Mouse (Mus musculus): Measurements from ENCODE around the gene Aen.

Aen gene

GRCm38 (mm10) chr7:78895021-78895652 lies 517 bp upstream of the Aen start:
- DNase-seq = no peak

- no peak for DNase-seq
Measured at GRCm38 (mm10) chr7:78897567-78897966, 1.9 kb downstream of the Aen start.

DNA sequence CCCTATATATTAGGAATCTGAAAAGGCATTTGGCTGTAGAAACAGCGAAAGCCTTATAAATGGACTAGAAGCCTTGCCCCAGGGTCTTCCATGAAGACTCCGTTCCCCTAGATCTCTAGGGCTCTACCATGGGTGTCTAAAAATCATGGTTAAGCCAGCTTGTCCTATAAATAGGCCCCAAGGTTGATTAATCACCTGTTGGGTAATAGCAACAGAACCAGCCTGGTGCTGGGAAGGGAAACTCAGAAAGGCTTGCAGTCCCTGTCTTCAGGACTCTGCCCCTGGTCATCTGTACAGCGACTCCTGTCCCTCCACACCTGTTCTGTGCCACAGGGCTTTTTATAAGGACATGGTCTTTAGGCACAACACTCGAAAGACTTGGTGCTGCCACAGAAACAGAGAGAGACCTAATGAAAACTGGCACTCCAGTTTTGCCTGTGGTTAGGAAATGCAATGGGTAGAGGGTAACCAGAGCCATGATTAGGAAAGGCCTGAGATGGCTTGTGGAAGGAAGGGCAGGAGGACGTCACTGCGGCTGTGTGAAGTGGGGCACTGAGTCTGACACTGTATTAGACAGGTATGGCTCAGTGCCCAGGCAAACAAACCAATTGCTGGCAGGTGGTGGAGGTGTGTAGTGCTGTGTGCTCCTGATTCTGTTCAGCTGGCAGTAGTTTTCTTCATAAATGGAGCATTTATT lies 7.7 kb downstream of the Aen start:
- DNase-seq = no peak

GRCm38 (mm10) chr7:78904175-78904574 lies 8.5 kb downstream of the Aen start:
- DNase-seq = no peak

DNA sequence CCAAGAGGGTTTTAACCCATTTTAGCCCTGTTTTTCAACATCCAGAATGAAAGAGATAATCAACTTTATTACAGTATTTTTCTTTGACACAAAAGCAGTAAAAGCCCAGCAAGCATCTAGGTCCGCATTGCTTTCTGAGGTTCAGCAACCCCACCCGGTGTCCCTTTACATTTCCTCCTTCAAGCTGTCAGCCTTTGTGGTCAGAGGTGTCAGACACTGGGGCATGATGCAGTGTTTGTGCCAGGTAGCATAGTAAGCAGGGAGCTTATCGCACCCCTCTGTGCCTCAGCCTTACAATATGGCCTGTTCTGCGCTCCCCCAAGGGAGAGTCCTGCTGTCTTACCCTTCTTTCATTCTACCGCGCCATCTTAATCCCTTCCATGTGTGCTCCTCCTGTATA lies 13.4 kb downstream of the Aen start:
- no peak for DNase-seq

DNA sequence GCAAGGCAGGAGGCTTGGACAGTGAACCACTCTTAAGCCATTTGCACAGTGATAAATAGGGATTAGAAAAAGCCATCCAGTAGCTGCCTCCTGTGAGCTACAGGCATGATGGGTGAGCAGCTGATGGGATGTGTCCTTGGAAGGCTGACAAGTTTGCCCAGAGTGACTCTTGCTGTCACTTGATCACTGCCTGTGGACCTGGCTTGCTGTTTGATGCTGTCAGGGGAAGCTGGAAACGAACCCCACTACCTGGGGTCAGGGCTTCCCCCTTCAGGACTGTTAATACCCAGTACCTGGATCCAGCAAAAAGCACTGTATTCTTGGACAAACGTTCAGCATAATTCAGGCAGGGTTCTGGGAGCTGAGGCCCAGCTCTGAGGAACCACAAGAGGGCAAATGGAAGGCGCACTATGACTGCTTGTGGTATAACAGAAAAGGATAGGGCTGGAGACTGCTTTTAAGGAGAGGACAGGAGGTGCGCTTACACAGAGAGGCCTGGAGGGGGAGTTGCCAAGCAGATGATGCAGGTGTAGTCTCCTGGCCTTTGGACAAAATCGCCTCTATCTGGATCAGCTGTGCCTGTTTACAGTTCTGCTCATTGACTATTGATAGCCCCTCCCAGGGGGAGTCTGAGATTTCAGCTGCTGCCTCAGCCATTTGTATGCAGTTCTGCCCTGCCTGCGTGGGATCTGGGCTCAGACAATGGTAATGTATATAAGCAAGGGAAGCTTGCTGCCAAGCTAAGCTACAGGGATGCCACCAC lies 14.9 kb downstream of the Aen start:
- DNase-seq = no peak

- no peak for DNase-seq
Measured at GRCm38 (mm10) chr7:78911209-78911608, 15.6 kb downstream of the Aen start.

DNA sequence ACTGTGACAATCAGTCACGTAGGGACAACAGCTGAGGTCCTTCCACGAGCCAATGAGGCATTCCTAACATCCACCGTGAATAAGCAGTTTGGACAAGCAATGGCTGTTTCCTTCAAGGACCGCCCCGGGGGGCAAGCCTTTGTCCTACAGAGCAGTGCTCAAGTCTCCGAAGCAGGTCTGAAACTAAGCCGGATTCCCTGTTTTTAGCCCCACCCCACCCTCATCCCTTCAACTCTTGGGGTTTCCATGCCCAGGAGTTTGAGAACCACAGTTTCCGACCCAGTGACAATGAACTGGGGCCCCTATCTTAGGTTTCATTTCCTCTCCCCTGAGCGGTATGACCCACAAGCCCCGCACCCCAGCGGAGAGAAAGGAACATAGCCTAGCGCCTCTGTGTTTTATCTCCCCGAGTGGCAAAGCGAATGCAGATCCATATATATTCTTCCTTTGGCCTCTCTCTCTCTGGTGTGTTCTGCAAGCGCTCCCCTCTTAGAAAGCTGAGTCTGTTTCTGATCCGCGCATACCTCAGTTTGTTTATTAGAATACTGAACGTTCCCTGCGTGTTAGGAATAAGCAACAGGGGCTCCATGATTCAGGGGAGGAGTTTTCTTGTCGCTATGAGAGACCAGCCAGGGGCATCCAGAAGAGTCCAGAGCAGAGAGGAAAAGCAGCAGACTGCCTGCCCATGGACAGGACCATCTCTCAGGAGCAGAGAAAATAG lies 16.8 kb downstream of the Aen start:
- DNase-seq = no peak

DNA sequence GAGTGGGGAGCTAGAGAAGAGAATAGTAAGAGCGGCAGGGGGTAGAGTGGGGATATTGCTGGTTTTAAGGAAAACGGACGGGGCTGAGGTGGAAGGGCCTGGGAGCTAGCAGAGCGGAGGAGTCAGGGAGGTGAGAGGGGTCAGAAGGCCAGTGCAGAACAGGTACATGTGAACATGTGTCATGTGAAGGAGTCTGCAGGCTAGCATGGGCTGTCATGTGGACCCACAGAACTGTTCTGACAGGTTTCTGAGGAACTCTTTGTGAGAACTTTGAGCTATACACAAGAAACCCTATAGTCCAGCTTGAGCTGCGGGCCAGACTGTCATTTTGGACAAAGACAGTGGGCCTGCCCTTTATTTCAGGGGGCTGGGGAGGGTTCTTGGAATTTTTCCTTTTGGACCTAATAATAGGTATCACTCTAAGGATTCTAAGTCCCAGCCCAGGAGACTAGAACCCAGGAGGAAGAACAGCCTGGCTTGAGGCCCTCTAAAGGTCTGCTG lies 17.4 kb downstream of the Aen start, which contains the start of gene Isg20:
TSS of gene Isg20 (plus strand) at position 451 of the 501 bp plus-strand sequence.
- DNase-seq = no peak

DNA sequence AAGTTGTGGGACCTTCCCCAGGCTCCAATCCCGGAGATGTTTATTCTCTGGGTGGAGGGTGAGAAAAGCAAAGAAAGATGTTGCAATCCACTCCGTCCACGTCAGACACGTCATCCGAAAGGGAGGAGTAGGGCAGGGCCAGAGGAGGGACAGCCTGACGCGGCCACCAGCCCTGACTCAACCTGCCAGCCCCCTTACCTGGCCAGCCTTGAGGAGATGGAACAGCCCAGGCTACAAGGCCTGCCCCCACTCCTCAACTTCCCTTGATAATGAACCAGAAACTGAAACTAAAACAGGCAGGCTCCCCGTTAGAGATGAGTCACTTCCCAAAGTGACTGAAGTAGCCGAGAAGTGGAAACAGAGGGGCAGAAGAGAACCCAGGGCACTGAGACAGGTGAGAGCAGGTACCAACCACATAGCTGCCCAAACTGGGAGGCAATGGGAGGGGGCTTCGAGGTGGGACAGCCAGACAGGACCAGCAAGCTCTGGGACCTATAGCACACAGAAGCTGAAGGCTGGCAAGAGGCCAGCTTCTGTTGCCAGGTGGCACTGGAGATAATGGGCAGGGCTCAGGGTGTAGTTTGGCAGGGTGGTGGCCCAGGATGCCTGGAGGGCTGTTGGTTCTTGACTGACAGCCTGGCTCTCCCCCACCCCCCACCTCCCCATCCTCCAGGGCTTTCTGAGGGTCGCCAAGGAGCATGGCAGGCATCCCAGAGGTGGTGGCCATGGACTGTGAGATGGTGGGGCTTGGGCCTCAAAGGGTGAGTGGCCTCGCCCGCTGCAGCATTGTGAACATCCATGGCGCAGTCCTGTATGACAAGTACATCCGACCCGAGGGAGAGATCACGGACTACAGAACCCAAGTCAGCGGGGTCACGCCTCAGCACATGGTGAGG lies 18.2 kb downstream of the Aen start:
- no peak for DNase-seq

GRCm38 (mm10) chr7:78914545-78914845 lies 18.8 kb downstream of the Aen start:
- no peak for DNase-seq

DNA sequence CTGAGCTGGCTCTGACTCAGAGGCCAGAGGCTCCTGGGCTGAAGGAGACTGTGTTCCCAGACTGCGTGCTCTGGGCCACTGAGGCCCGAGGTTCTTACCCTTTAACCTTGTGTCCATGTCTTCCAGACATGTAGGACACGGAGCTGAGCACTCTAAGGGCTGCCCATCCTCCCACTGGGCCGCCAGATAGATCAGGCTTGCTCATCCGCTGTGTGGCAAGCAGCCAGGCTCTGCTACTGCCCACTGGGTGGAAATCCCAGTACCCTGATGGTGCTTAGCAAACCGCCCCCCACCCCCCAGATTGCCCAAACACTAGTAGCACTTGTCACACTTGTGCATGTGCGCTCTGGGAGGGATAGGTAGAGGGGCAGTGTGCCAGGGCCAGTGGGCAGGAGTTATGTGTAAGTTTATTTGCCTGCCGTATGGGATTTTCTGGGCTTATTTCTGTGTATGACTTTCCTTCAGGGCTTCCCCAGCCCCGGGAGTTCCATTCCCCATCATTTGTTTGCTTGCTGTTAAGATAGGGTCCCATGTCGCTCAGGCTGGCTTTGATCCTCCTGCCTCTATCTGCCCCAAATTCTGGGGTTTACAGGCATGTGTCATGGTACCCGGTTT lies 19.3 kb downstream of the Aen start:
- no peak for DNase-seq

DNA sequence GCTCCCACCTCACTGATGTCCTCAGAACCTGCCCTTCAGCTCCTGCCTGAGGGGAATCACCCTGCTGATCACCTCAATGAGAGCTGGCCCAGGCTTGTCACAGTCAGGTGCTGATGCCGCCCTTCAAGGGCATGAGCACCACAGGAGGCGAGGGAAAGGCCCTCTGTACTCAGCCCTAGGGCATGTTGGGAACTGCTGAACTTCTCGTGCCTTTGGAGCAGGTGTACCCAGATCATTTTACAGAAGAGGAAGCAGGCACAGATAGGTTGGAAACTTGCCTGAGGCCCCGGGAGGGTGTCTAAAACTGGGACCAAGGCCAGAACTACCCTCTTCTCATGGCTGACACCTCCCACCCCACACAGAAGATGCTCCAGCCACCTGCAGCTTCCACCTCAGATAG lies 23.0 kb downstream of the Aen start:
- DNase-seq = no peak

DNA sequence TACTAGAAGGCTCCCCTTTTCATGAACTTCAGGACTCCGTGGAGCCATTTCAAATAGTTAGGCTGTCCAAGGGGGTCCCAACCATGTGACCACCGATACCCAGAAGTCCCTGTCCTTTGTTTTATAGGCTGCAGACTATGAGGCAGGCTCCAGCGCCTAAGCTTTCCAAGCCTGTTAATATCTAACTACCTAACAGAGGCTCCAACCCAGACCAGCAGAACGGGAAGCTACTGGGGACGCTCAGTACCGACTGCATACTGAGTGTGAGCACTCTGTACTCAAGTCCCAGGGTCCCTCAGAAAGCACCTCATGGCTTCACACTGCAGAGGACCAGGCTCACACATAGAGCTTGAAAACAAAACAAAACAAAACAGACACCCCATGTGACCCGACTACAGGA lies 26.9 kb downstream of the Aen start:
- no peak for DNase-seq

- peak; percentile 30 for DNase-seq
Measured at GRCm38 (mm10) chr7:78924300-78924699, 28.6 kb downstream of the Aen start.

DNA sequence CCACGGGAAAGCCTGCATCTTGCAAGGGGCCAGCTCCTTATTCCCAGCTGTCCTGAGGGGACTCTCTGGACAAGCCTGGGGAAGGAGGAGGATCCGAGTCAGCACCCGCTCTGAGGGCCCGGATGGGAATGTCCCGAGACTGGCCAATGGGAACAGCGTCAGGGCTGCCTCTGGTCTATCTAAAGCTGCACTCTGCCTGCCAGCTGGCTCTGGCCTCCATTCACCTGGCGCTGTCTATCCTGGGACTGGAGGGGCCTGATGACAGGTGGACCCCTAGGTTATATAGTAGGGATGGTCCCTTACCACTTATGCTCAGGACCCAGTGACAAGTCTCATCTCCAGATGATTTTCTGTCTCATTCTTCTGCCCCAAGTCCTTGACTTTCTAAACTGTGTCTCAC lies 29.1 kb downstream of the Aen start:
- DNase-seq = no peak

- no peak for DNase-seq
Measured at GRCm38 (mm10) chr7:78925680-78926079, 30.0 kb downstream of the Aen start.

DNA sequence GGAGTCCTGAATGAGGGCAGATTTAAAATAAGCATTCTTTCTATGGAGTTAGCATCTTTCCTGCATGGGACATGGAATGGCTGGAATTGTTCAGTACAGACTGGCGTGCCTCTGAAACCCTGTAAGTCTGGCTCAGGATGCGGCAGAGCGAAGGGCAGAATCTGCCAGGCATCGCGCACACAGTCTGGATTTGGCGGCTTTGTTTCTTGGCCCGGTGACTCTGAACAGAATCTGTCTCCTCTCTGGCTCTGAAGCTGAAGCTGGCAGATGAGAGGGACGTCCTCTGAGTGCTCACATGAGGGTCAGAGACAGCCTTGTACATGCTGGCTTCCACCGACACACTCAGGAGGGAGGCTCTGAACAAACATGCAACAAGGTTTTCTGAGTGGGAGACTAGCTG lies 30.5 kb downstream of the Aen start:
- no peak for DNase-seq

DNA sequence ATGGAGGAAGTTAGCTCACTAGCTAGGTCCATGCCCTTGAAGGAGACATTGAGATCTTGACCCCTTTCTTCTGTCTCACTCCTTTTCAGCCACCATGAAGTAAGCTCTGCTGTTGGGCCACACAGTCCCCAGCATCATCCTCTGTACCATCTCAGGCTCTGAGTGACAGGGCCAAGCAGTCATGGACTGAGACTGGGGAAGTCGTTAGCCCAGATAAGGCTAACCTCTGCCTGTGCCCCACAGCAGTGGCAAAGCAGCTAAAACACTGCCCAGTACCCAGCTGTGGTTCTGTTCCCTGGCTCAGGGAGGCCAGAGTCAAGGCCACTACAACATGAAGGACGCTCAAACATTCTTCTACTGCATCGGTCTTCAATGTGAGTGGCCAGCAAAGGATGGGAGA lies 31.6 kb downstream of the Aen start:
- no peak for DNase-seq

- DNase-seq = no peak
Measured at GRCm38 (mm10) chr7:78938957-78939602, 43.4 kb downstream of the Aen start.

DNA sequence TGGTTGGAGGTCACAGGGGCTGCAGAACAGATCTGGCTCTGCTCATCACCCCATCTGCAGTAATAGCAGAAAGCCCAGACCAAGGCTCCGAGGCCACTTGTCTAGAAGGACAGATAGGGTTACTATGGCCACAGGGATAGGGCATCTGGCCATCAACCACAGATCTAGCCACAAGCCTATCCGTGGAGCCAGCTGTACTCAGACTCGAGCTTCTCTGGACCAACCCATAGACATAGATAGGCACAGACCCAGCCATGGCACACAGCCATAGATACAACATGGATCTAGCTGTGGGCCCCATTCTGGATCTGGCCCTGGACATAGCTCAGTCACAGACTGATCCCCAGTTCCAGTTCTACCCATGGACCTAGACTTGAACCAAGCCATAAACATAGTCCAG lies 45.3 kb downstream of the Aen start:
- DNase-seq = no peak

Measured in cerebellum, adult 11 months (tissue).